Mouse (Mus musculus): ENCODE results near the gene Frmpd3. TPM values are rescaled to one million over a fixed set of nuclear protein-coding genes. Genes with fewer than 3 reads are reported as not detected.

Gene Frmpd3
- total and polyA plus RNA-seq, 3 experiments = 0.02 TPM; not detected in 2

DNA sequence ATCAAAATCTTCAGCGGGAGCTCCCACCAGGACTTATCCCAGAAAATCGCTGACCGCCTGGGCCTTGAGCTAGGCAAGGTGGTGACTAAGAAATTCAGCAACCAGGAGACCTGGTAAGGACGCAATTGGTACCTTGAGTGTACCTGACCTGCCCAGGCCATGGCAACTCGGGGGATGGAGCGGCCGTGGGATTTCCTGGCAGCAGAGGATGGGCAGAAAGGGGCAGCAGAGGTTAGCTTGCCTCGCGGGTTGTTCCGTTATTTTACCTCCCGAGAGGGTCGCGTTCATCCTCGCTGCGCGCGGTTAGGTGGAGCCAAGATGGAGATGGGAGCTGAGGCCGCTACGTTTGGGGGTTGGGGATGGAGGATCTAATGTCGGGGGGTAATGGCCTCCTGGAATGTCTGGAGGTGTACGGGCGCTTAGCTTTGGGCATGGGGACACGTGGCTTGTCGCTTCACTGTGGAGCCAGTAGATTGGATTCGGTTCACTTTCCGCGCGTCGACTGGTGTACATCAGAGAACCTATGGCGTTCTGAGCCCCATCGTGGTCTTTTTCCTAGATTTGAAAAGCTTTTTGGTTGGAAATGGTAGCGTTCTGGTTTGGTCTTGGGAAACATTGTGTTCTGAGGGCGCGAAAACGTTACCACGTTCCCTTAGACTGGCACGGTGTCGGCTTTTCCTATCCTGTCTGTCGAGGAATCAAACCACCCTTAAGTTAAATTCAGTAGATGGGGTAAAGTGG, 114.9 kb downstream of the Frmpd3 start:
- Histone ChIP-seq H3K27me3 (ENCODE audit: control insufficient read depth, insufficient read depth, low read length) (no peaks in the 10 kb centered on the region), H3K4me3 (peak overlapping the region; percentile 67), H3K79me2 (replicated peaks; ENCODE audit: control insufficient read depth, insufficient read depth, low read length) (no peaks in the 10 kb centered on the region), H3K27ac (peak overlapping the region; percentile 55), H3K4me1 (ENCODE audit: control insufficient read depth, insufficient read depth, low read length) (no peaks in the 10 kb centered on the region), H3K9ac (ENCODE audit: low read depth, low read length) (peak overlapping the region; percentile 75), H3K36me3 (ENCODE audit: control insufficient read depth, insufficient read depth, low read length) (no peaks in the 10 kb centered on the region)
- 18% methylated on average over 39 of the region's 39 CpGs for WGBS
- TF ChIP-seq EP300 (IDR thresholded peaks at IDR 0.05; ENCODE audit: insufficient read depth, low read depth, low read length) (no peak), POLR2A (IDR thresholded peaks at IDR 0.05; ENCODE audit: insufficient read depth, low read depth, low read length) (no peak), CTCF (IDR thresholded peaks at IDR 0.05) (no peak)
- DNase-seq = no peak
- intact Hi-C loops (cut with DNase I) = no loop called here

DNA sequence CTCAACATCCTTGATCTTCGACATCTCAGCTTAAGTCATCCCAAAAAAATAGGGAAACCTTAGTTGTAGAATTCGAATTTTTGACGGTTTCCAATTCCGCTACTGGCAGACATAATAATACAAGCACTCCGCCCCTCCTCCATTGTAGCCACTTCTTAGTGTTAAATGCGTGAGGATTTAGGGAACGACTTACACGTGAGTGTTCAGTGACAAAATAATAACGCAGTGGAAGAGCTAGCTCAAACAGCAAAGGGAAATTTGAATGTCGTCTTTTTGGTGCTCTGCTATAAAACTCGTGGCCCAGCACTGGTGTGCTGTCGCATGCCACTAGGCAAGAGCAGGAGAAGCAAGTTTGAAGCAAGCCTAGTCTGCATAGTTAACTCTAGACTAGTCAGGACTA, 115.4 kb downstream of the Frmpd3 start:
- Histone ChIP-seq H3K27me3 (ENCODE audit: control insufficient read depth, insufficient read depth, low read length) (no peaks in the 10 kb centered on the region), H3K36me3 (ENCODE audit: control insufficient read depth, insufficient read depth, low read length) (no peaks in the 10 kb centered on the region), H3K9ac (ENCODE audit: low read depth, low read length) (no peak overlapping the region), H3K27ac (no peak overlapping the region), H3K79me2 (replicated peaks; ENCODE audit: control insufficient read depth, insufficient read depth, low read length) (no peaks in the 10 kb centered on the region), H3K4me3 (peak overlapping the region; percentile 67), H3K4me1 (ENCODE audit: control insufficient read depth, insufficient read depth, low read length) (no peaks in the 10 kb centered on the region)
- no peak for DNase-seq
- WGBS = 24% methylated on average over 12 of the region's 12 CpGs
- TF ChIP-seq POLR2A (IDR thresholded peaks at IDR 0.05; ENCODE audit: insufficient read depth, low read depth, low read length) (no peak), EP300 (IDR thresholded peaks at IDR 0.05; ENCODE audit: insufficient read depth, low read depth, low read length) (no peak), CTCF (IDR thresholded peaks at IDR 0.05) (no peak)
- intact Hi-C loops (cut with DNase I) = no loop called here

DNA sequence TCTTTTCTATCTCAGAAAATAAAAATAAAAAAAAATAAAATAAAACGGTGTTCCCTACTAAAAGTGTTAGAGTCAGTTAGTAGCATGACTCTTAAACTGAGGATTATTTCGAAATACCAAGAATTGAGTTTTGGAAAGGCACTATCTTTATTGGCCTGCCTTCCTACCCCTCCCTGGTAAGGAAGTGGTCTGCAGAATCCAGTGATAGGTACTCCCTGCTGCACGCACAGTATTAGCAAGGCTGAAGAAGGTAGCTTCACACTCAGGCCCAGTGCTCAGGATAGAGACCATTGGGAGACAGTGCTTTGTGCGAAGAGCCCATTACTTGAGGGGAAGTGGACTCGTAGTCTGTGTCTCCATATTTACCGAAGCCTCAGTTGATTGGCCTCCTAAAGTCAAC, 136.2 kb downstream of the Frmpd3 start:
- Histone ChIP-seq H3K4me1 (ENCODE audit: control insufficient read depth, insufficient read depth, low read length) (no peaks in the 10 kb centered on the region), H3K36me3 (ENCODE audit: control insufficient read depth, insufficient read depth, low read length) (no peaks in the 10 kb centered on the region), H3K79me2 (replicated peaks; ENCODE audit: control insufficient read depth, insufficient read depth, low read length) (no peaks in the 10 kb centered on the region), H3K27me3 (ENCODE audit: control insufficient read depth, insufficient read depth, low read length) (no peaks in the 10 kb centered on the region), H3K27ac (no peak overlapping the region), H3K4me3 (no peak overlapping the region), H3K9ac (ENCODE audit: low read depth, low read length) (no peak overlapping the region)
- 80% methylated on average over 6 of the region's 6 CpGs for WGBS
- intact Hi-C loops (cut with DNase I) = loop anchor here (5.0 kb wide), 1 partner anchor 244 kb away; no protein-coding TSS in a partner anchor
- no peak for DNase-seq
- TF ChIP-seq POLR2A (IDR thresholded peaks at IDR 0.05; ENCODE audit: insufficient read depth, low read depth, low read length) (no peak), CTCF (IDR thresholded peaks at IDR 0.05) (no peak), EP300 (IDR thresholded peaks at IDR 0.05; ENCODE audit: insufficient read depth, low read depth, low read length) (no peak)

DNA sequence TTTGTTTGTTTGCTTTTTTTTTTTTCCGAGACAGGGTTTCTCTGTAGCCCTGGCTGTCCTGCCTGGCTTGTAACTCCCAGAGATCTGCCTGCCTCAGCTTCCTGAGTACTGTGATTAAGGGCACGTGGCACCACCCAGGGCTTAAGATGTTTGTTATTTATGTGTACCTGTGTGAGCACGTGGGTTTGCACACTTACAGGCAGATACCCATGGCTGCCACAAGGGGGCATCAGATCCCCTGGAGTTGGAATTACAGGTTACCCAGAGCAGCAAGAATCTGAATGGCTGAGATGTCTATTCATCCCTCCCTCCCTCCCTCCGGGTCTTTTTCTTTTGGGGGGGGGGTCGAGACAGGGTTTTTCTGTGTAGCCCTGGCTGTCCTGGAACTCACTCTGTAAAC, 137.1 kb downstream of the Frmpd3 start:
- Histone ChIP-seq H3K36me3 (ENCODE audit: control insufficient read depth, insufficient read depth, low read length) (no peaks in the 10 kb centered on the region), H3K9ac (ENCODE audit: low read depth, low read length) (no peak overlapping the region), H3K4me3 (no peak overlapping the region), H3K4me1 (ENCODE audit: control insufficient read depth, insufficient read depth, low read length) (no peaks in the 10 kb centered on the region), H3K79me2 (replicated peaks; ENCODE audit: control insufficient read depth, insufficient read depth, low read length) (no peaks in the 10 kb centered on the region), H3K27me3 (ENCODE audit: control insufficient read depth, insufficient read depth, low read length) (no peaks in the 10 kb centered on the region), H3K27ac (no peak overlapping the region)
- TF ChIP-seq POLR2A (IDR thresholded peaks at IDR 0.05; ENCODE audit: insufficient read depth, low read depth, low read length) (no peak), EP300 (IDR thresholded peaks at IDR 0.05; ENCODE audit: insufficient read depth, low read depth, low read length) (no peak), CTCF (IDR thresholded peaks at IDR 0.05) (peak; percentile 80)
- 41% methylated on average over 5 of the region's 5 CpGs for whole genome bisulfite sequencing
- DNase-seq = peak; percentile 39 to 64
- intact Hi-C loops (cut with DNase I) = loop anchor here (1.0 to 5.0 kb wide), 2 partner anchors 120 to 243 kb away; no protein-coding TSS in a partner anchor

Small RNA genes within 50 kb of the gene (microRNA-seq; reads per million reads assigned to microRNA genes)
- 2.2 to 3.1 reads per million in 2 experiments for gene Mir3475

Other genes with a start within 250 kb of the Frmpd3 start
- 10 to 100 TPM; 24.5 to 28.0 TPM for gene Prps1, start 114.3 kb downstream of the Frmpd3 start, total RNA-seq (2021)
- 14.9 and 23.4 TPM in 2 replicates for gene Prps1, start 114.3 kb downstream of the Frmpd3 start, polyA plus RNA-seq (2012; rRNA removed)

Data from heart, adult 2 months (tissue).